Mouse (Mus musculus) limb, embryonic 15.5 days (tissue): ENCODE data around the gene Ctu2. TPM values are rescaled to one million over a fixed set of nuclear protein-coding genes. Genes with fewer than 3 reads are reported as not detected.

Experiments used
- ATAC-seq: fragments of 200-750 bp; cut with Nextera tagmentation; 2 replicates; pipeline ENCODE4 v1.8.0; 2017; ENCODE audit warnings: low read depth, moderate TSS enrichment; ENCODE audit not compliant: insufficient number of reproducible peaks, low FRiP score, low TSS enrichment
- H3K27ac ChIP-seq: fragments of 300-500 bp; sonication (generic); 2 replicates; pipeline ENCODE4 v1.5.1; 2015; ENCODE audit warnings: moderate library complexity, mild to moderate bottlenecking, inconsistent platforms
- H3K27me3 ChIP-seq: fragments of 300-500 bp; sonication (generic); 2 replicates; pipeline ENCODE4 v1.6.1; 2015; ENCODE audit warnings: inconsistent platforms
- H3K36me3 ChIP-seq: fragments of 300-500 bp; sonication (generic); 2 replicates; pipeline ENCODE4 v1.6.1; 2015; ENCODE audit warnings: inconsistent platforms
- H3K4me1 ChIP-seq: fragments of 300-500 bp; sonication (generic); 2 replicates; pipeline ENCODE4 v1.6.1; 2015; ENCODE audit warnings: inconsistent platforms
- H3K4me2 ChIP-seq: fragments of 300-500 bp; sonication (generic); 2 replicates; pipeline ENCODE4 v1.6.1; 2015; ENCODE audit warnings: mild to moderate bottlenecking, inconsistent platforms
- H3K4me3 ChIP-seq: fragments of 300-500 bp; sonication (generic); 2 replicates; pipeline ENCODE4 v1.5.1; 2015; ENCODE audit warnings: mild to moderate bottlenecking, inconsistent platforms
- H3K9ac ChIP-seq: fragments of 300-500 bp; sonication (generic); 2 replicates; pipeline ENCODE4 v1.6.1; 2015; ENCODE audit warnings: inconsistent platforms
- H3K9me3 ChIP-seq: fragments of 300-500 bp; sonication (generic); 2 replicates; pipeline ENCODE4 v1.6.1; 2016; ENCODE audit warnings: inconsistent platforms
- WGBS: fragments of 180-500 bp; shearing (Covaris S2); methylation state at CpG from one replicate; pipeline ENCODE4 v1.1.7; 2015; 5-methylcytosine and 5-hydroxymethylcytosine counted together
- polyA plus RNA-seq: library from polyadenylated mRNA; unstranded; fragments of >200 nt; fragmentation: Nextera tagmentation; extraction: Ambion mirVana; gene quantifications from 2 replicates; pipeline ENCODE4 v1.2.1, GENCODE M21; 2015

Ctu2 gene
- polyA plus RNA-seq, result 40.8 and 47.6 TPM in 2 replicates

GRCm38 (mm10) chr8:122475580-122476320 lies at the start of gene Ctu2, which contains the start of gene Rnf166:
TSS of gene Ctu2 (plus strand) at chr8:122476143.
TSS of gene Rnf166 (minus strand) at chr8:122476064.
- Histone ChIP-seq H3K27ac (peak within 1 kb of the TSS; percentile 82), H3K4me3 (peak within 1 kb of the TSS; percentile 100), H3K36me3 (peaks cover 55% of the 10 kb centered on the region), H3K4me2 (peak within 1 kb of the TSS; percentile 83), H3K27me3 (no peaks in the 10 kb centered on the region), H3K9me3 (no peaks in the 10 kb centered on the region), H3K4me1 (peaks cover 25% of the 10 kb centered on the region), H3K9ac (peak within 1 kb of the TSS; percentile 96)
- peak; percentile 85 for ATAC-seq
- WGBS, result under 1% methylated on average over 99 of the region's 103 CpGs

DNA sequence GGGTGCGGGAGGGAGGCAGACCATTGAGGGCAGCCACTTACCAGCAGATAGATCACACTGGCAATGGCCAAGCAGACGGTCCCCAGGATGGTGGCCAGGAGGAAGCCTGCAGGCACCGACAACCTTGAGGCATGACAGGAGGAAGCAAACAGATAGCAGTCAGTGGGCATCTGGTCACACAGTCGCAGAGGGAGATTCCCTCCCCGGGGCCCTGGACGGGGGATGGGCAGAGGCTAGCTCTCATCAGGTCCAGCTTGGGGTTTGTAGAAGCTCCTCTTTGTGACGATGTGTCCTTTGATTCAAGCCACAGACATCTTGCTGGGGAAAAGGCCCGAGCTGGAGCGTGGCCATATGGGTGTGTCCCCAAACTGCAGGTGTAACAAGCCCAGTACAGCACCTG lies 49.8 kb upstream of the Ctu2 start:
- Histone ChIP-seq H3K27ac (no peak overlapping the region), H3K4me2 (no peak overlapping the region), H3K4me3 (no peak overlapping the region), H3K9ac (no peak overlapping the region), H3K27me3 (no peaks in the 10 kb centered on the region), H3K9me3 (no peaks in the 10 kb centered on the region), H3K36me3 (peaks cover 26% of the 10 kb centered on the region; the same call in 1 of the 2 replicates), H3K4me1 (0 out of 2 replicates have a peak, but pooled peaks cover 5% of the 10 kb centered on the region)
- ATAC-seq, result no peak
- WGBS, result 75% methylated on average over 9 of the region's 9 CpGs

DNA sequence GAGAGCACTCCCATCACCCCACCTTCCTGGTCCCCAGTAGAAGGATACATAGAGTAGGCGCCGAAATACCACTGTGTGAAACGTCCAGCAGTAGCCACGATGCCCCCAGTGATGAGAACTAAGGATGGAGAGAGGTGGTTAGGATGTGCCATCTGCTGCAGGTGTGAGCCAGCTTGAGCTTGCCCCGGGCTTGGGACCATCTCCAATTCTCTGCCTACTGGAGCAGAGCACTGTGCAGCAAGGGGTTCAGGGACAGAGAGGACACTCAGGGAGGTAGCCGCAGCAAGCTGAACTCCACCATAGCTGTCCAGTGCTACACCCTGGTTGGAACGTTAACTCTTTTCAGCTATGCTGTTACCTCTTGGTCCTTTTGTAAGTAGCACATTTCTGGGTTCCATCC lies 48.3 kb upstream of the Ctu2 start:
- ATAC-seq, result no peak
- Histone ChIP-seq H3K36me3 (peaks cover 26% of the 10 kb centered on the region; the same call in 1 of the 2 replicates), H3K9me3 (no peaks in the 10 kb centered on the region), H3K4me3 (no peak overlapping the region), H3K9ac (no peak overlapping the region), H3K27ac (no peak overlapping the region), H3K4me1 (peaks cover 19% of the 10 kb centered on the region), H3K4me2 (no peak overlapping the region), H3K27me3 (no peaks in the 10 kb centered on the region)
- WGBS, result 88% methylated on average over 7 of the region's 7 CpGs

DNA sequence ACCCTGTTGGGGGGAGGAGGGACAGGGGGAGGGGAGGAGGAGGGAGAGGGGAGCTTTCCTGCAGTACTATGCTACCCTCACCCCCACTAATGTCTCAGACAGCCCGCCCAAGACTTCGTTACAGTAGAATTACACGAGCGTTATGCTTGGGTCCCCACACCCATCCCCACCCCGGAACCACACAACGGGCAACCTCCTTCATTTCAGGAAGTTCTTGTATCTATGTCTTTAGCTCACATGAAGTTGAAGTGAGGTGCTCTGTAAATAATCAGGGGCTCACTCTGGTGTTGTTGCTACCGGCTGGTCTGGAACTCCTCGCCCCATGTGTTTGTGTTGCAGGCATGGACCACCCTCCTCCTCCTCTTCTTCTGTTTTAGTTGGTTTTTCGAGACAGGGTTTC lies 47.8 kb upstream of the Ctu2 start:
- ATAC-seq, result no peak
- H3K27me3 ChIP-seq, result no peaks in the 10 kb centered on the region
- 84% methylated on average over 9 of the region's 9 CpGs for WGBS
- no peaks in the 10 kb centered on the region for H3K9me3 ChIP-seq
- H3K4me3 ChIP-seq, result no peak overlapping the region
- H3K27ac ChIP-seq, result no peak overlapping the region
- H3K36me3 ChIP-seq, result peaks cover 22% of the 10 kb centered on the region; the same call in 1 of the 2 replicates
- no peak overlapping the region for H3K9ac ChIP-seq
- H3K4me2 ChIP-seq, result no peak overlapping the region
- peaks cover 25% of the 10 kb centered on the region for H3K4me1 ChIP-seq

DNA sequence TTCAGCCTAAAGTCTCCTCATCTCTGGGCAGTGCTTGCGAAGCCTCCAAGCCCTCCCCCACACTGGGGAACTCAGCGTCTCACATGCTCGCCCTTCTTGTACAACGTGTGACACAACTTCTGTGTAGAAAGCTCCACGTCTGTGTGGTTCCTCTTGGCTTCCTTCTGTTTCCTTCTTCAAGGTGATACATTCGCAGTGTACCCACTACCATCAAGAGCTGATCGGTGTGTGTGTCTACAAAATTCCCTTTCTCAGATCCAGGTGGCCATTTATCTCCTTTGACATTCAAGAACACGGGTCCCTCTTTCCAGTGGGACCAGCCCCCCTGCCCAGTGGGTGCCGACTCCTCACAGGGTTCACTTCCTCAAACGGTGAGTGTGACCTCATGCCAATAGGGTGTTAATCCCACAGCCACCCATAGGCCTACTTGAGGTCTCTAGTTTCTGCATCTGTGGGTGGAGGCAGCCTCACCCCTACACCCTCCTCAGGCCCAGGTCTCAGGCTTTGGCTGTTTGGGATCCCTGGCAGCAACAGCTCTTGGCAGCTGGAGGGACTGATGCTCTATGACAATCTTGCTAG lies 45.8 kb upstream of the Ctu2 start:
- ATAC-seq, result no peak
- H3K27me3 ChIP-seq, result no peaks in the 10 kb centered on the region
- H3K4me2 ChIP-seq, result no peak overlapping the region
- H3K9ac ChIP-seq, result no peak overlapping the region
- no peak overlapping the region for H3K4me3 ChIP-seq
- no peaks in the 10 kb centered on the region for H3K9me3 ChIP-seq
- H3K36me3 ChIP-seq, result peaks cover 25% of the 10 kb centered on the region
- H3K27ac ChIP-seq, result no peak overlapping the region
- 85% methylated on average over 10 of the region's 10 CpGs for WGBS
- peaks cover 27% of the 10 kb centered on the region for H3K4me1 ChIP-seq

DNA sequence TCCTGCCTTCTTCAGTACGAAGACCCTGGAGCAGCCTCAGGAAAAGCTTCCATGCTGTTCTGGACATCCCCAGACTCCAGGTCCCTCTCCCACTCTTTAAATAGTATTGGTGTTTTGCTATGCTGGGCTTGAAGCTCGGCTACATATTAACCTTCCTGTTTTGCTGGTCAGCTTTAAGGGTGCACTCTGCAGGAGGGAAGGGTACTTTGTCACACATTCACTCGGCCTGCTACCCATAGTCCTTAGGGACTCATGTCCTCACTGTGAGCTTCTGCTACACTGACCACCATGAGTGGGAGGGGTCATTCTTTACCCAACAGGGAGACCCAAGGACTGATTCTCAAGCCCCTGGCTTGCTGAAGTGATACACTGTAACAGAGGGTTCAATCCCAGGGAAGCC lies 45.3 kb upstream of the Ctu2 start:
- no peak for ATAC-seq
- no peak overlapping the region for H3K27ac ChIP-seq

DNA sequence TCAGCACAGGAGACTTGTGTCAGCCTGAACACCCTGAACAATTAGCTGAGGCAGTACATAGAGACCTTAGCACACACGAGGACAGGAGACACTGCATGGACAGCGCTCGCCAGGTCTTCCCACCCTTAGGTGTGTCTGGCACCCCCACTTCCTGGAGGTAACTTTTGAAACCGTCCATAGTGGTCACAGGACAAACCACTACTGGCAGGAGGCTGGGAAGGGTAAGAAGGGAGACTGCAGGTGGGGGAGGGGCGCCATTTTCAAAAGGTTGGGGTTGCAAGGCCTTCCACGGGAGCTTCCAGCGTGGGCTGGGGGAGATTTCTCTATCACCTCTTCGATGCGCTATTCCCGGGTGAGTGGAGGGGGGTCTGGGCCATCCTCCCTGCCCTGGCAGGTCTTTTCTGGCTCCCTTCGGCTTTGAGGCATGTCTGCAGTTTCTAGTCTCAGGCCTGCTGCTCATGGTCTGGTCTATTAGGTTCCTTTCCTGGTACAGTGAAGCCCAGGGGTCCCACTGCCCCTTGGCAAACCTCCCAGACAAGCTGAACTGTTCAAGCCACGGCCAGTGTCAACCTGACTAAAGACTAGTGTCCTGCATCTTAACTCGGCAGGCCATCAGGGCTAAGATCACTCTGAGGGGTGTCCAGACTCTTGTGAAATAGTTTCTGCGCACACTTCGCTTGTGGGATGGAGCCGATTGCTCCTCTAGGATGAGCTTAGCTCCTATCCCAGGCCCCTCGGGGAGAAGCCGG lies 44.1 kb upstream of the Ctu2 start:
- 28% methylated on average over 18 of the region's 18 CpGs for WGBS
- Histone ChIP-seq H3K4me2 (peak overlapping the region; percentile 91), H3K36me3 (peaks cover 28% of the 10 kb centered on the region), H3K4me1 (peaks cover 27% of the 10 kb centered on the region), H3K27me3 (no peaks in the 10 kb centered on the region), H3K4me3 (peak overlapping the region; percentile 62), H3K9me3 (no peaks in the 10 kb centered on the region), H3K27ac (peak overlapping the region; percentile 75), H3K9ac (peak overlapping the region; percentile 60)
- no peak for ATAC-seq

More for the DNA sequence above, 45.3 kb upstream of the Ctu2 start:
- no peak overlapping the region for H3K4me3 ChIP-seq
- H3K36me3 ChIP-seq, result peaks cover 25% of the 10 kb centered on the region
- no peak overlapping the region for H3K9ac ChIP-seq
- H3K27me3 ChIP-seq, result no peaks in the 10 kb centered on the region
- no peaks in the 10 kb centered on the region for H3K9me3 ChIP-seq
- 78% methylated on average over 3 of the region's 3 CpGs for WGBS
- H3K4me2 ChIP-seq, result no peak overlapping the region
- peaks cover 27% of the 10 kb centered on the region for H3K4me1 ChIP-seq

DNA sequence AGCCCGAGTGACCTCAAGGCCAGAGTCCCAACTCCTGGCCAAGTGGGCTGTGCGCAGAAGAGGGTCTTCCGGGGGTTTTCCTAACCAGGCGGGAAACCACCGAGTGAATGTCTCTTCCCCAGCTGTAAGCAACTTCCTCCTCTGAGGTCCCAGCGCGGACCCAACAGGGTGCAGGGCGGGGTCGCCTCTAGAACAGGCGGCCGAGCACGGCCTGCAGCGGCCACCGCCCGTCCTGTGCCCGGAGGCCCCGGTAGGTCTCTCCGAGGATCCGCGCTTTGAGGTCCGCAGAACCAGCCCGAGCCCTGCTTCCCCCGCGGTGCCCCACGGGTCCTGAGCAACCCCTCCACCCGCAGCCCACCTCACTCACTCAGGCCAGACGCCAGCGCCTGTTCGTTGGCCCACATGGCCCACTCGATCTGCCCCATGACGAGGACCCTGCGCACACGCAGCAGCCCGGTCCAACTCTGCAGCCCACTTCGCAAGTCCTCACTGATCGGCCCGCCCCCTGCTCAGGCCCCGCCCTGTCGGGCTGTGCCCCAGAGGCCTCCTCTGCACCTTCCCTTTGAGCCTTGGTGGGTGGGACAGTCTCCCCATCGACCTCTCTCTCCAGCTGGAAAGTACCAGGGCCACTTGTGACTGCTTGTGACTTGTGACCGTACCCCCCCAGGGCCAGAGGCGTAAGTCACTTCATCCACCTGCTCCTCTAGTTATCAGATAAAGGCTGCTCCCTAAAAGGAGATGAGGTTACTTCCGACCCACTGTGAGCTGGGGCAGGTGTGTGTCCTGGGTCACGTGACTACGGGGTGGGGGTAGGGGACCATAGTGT lies 43.3 kb upstream of the Ctu2 start, which contains the start of gene Cyba:
TSS of gene Cyba (minus strand) at position 488 of the 826 bp plus-strand sequence.
- Histone ChIP-seq H3K27me3 (no peaks in the 10 kb centered on the region), H3K36me3 (peaks cover 36% of the 10 kb centered on the region), H3K9me3 (no peaks in the 10 kb centered on the region), H3K9ac (peak within 1 kb of the TSS; percentile 60), H3K4me1 (peaks cover 27% of the 10 kb centered on the region), H3K4me2 (peak within 1 kb of the TSS; percentile 91), H3K4me3 (peak within 1 kb of the TSS; percentile 62), H3K27ac (peak within 1 kb of the TSS; percentile 75)
- 5% methylated on average over 45 of the region's 45 CpGs for WGBS
- peak; percentile 71 for ATAC-seq

DNA sequence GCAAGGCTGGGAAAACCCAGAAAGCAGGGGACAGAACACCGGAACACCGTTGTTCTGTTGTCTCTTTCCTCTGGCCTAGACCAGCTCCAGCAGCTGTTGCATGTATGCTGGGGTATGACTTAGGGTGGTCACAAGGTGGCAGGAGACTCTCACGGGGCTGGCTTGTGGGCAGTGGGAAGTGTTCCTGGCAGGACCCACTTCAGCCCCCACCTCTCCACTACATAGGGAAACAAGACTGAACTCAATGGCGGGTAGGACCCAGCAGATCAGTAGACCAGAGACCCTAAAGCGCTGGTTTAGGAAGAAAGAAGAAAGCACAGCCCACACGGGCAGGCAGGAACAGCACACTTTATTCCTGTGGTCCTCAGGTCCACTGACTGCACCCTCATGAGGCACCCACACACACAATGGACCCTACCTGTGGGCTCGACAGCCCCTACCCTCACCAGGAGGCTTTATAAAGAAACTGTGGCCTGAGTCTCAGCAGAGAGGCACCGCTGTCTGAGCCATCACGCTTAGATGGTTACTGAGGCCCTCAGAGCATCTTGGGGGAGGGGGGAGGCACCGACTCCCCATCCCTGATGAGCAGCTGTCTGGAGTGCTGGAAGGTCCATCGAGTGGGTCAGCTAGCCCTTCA lies 42.6 kb upstream of the Ctu2 start:
- no peaks in the 10 kb centered on the region for H3K27me3 ChIP-seq
- peak overlapping the region; percentile 91 for H3K4me2 ChIP-seq
- peak overlapping the region; percentile 75; the same call in 1 of the 2 replicates for H3K27ac ChIP-seq
- peaks cover 30% of the 10 kb centered on the region for H3K4me1 ChIP-seq
- 57% methylated on average over 11 of the region's 11 CpGs for WGBS
- no peaks in the 10 kb centered on the region for H3K9me3 ChIP-seq
- H3K4me3 ChIP-seq, result peak overlapping the region; percentile 62
- peaks cover 44% of the 10 kb centered on the region for H3K36me3 ChIP-seq
- H3K9ac ChIP-seq, result no peak overlapping the region
- ATAC-seq, result 0 out of 2 replicates have a peak, but pooled peaks have one; percentile 20

GRCm38 (mm10) chr8:122435375-122435774 lies 40.6 kb upstream of the Ctu2 start:
- Histone ChIP-seq H3K9me3 (no peaks in the 10 kb centered on the region), H3K9ac (no peak overlapping the region), H3K4me1 (peaks cover 30% of the 10 kb centered on the region), H3K36me3 (peaks cover 57% of the 10 kb centered on the region), H3K4me2 (no peak overlapping the region), H3K4me3 (no peak overlapping the region), H3K27ac (no peak overlapping the region), H3K27me3 (no peaks in the 10 kb centered on the region)
- ATAC-seq, result no peak
- WGBS, result 93% methylated on average over 6 of the region's 6 CpGs

DNA sequence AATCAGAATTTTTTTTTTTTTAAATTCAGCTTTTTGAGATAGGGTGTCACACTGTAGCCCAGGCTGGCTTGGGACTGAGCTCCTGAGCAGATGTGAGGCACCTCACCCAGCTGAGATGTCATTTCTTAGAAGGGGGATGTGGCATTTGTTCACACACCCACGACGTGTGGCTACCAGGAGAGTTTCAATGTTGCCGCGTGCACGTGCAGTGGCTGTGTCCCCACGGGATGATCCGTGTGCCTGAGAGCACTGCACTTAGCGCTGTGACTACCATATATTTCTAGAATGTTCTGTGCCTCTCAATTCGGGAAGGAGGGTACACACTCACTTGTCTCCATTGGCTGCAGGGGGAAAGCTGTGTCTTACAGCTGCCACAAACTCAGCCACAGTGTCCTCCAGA lies 39.8 kb upstream of the Ctu2 start:
- Histone ChIP-seq H3K36me3 (peaks cover 57% of the 10 kb centered on the region), H3K9ac (no peak overlapping the region), H3K27me3 (no peaks in the 10 kb centered on the region), H3K4me1 (peaks cover 25% of the 10 kb centered on the region), H3K4me3 (no peak overlapping the region), H3K4me2 (no peak overlapping the region), H3K9me3 (no peaks in the 10 kb centered on the region), H3K27ac (no peak overlapping the region)
- no peak for ATAC-seq
- WGBS, result 93% methylated on average over 9 of the region's 9 CpGs
